Mouse (Mus musculus) brown adipose tissue, adult 24 weeks (tissue): Measurements from ENCODE around the gene Pcnx3. TPM values are rescaled to one million over a fixed set of nuclear protein-coding genes. Genes with fewer than 3 reads are reported as not detected.

ENCODE experiments used
- H3K27ac ChIP-seq: fragments of 200-500 bp; replicated peaks from 2 replicates; pipeline ENCODE4 v1.5.1; 2012; ENCODE audit warnings: low read depth, mild to moderate bottlenecking, low read length
- H3K4me1 ChIP-seq: fragments of 200-500 bp; 2 replicates; pipeline ENCODE4 v1.6.1; 2012; ENCODE audit warnings: low read length, mixed read lengths; ENCODE audit not compliant: control insufficient read depth, insufficient read depth, insufficient read length
- H3K4me3 ChIP-seq: fragments of 200-500 bp; 2 replicates; pipeline ENCODE4 v1.5.1; 2012; ENCODE audit warnings: low read depth, mild to moderate bottlenecking, low read length, moderate library complexity; ENCODE audit not compliant: insufficient read depth
- polyA plus RNA-seq: library from polyadenylated mRNA; stranded (reverse); fragments of >200 nt; gene quantifications from 2 replicates; pipeline ENCODE4 v1.2.4, GENCODE M21; 2012; ENCODE audit not compliant: missing spikeins, insufficient read depth, insufficient read length

Gene Pcnx3
- polyA plus RNA-seq, 1 experiment = 19.6 TPM

- Histone ChIP-seq H3K4me1 (peaks cover 10% of the 10 kb centered on the region; the same call in 1 of the 2 replicates), H3K4me3 (no peak overlapping the region), H3K27ac (no peak overlapping the region)
Measured at GRCm38 (mm10) chr19:5647791-5648190, 40.9 kb downstream of the Pcnx3 start.

GRCm38 (mm10) chr19:5646731-5647330 is 41.9 kb downstream of the Pcnx3 start:
- Histone ChIP-seq H3K4me1 (peaks cover 10% of the 10 kb centered on the region; the same call in 1 of the 2 replicates), H3K4me3 (no peak overlapping the region), H3K27ac (no peak overlapping the region)

GRCm38 (mm10) chr19:5645280-5645679 is 43.4 kb downstream of the Pcnx3 start:
- H3K4me1 ChIP-seq = peaks cover 10% of the 10 kb centered on the region; the same call in 1 of the 2 replicates
- no peak overlapping the region for H3K4me3 ChIP-seq
- H3K27ac ChIP-seq = no peak overlapping the region

GRCm38 (mm10) chr19:5641641-5642040 is 47.1 kb downstream of the Pcnx3 start:
- Histone ChIP-seq H3K4me3 (no peak overlapping the region), H3K27ac (no peak overlapping the region), H3K4me1 (0 out of 2 replicates have a peak, but pooled peaks cover 4% of the 10 kb centered on the region)

GRCm38 (mm10) chr19:5641021-5641420 is 47.7 kb downstream of the Pcnx3 start:
- no peak overlapping the region for H3K4me3 ChIP-seq
- H3K4me1 ChIP-seq = 0 out of 2 replicates have a peak, but pooled peaks cover 4% of the 10 kb centered on the region
- H3K27ac ChIP-seq = no peak overlapping the region

GRCm38 (mm10) chr19:5640339-5640738 is 48.4 kb downstream of the Pcnx3 start:
- H3K4me1 ChIP-seq = 0 out of 2 replicates have a peak, but pooled peaks cover 4% of the 10 kb centered on the region
- H3K4me3 ChIP-seq = no peak overlapping the region
- no peak overlapping the region for H3K27ac ChIP-seq

GRCm38 (mm10) chr19:5638416-5639005 is 50.2 kb downstream of the Pcnx3 start:
- Histone ChIP-seq H3K4me3 (peak overlapping the region; percentile 93), H3K4me1 (0 out of 2 replicates have a peak, but pooled peaks cover 4% of the 10 kb centered on the region), H3K27ac (peak overlapping the region; percentile 97)

- 0 out of 2 replicates have a peak, but pooled peaks cover 4% of the 10 kb centered on the region for H3K4me1 ChIP-seq
- peak within 1 kb of the TSS; percentile 97 for H3K27ac ChIP-seq
Measured at GRCm38 (mm10) chr19:5637069-5638047, 51.4 kb downstream of the Pcnx3 start, which contains the start of gene Rela. TSS of gene Rela (plus strand) at chr19:5637483.

GRCm38 (mm10) chr19:5636571-5637041 is 52.1 kb downstream of the Pcnx3 start:
- Histone ChIP-seq H3K4me1 (0 out of 2 replicates have a peak, but pooled peaks cover 4% of the 10 kb centered on the region), H3K4me3 (peak overlapping the region; percentile 93)

More at GRCm38 (mm10) chr19:5637069-5638047, 51.4 kb downstream of the Pcnx3 start, which contains the start of gene Rela:
- H3K4me3 ChIP-seq = peak within 1 kb of the TSS; percentile 93

GRCm38 (mm10) chr19:5636036-5636570 is 52.6 kb downstream of the Pcnx3 start:
- peak overlapping the region; percentile 97; the same call in 1 of the 2 replicates for H3K27ac ChIP-seq
- H3K4me3 ChIP-seq = no peak overlapping the region
- 0 out of 2 replicates have a peak, but pooled peaks cover 4% of the 10 kb centered on the region for H3K4me1 ChIP-seq

More at GRCm38 (mm10) chr19:5636571-5637041, 52.1 kb downstream of the Pcnx3 start:
- H3K27ac ChIP-seq = peak overlapping the region; percentile 97

GRCm38 (mm10) chr19:5632120-5632519 is 56.6 kb downstream of the Pcnx3 start:
- no peak overlapping the region for H3K27ac ChIP-seq
- H3K4me3 ChIP-seq = no peak overlapping the region
- H3K4me1 ChIP-seq = no peaks in the 10 kb centered on the region

GRCm38 (mm10) chr19:5629907-5630306 is 58.8 kb downstream of the Pcnx3 start:
- Histone ChIP-seq H3K4me3 (no peak overlapping the region), H3K4me1 (no peaks in the 10 kb centered on the region), H3K27ac (no peak overlapping the region)

GRCm38 (mm10) chr19:5625311-5625710 is 63.4 kb downstream of the Pcnx3 start:
- no peak overlapping the region for H3K4me3 ChIP-seq
- no peaks in the 10 kb centered on the region for H3K4me1 ChIP-seq
- no peak overlapping the region for H3K27ac ChIP-seq

- Histone ChIP-seq H3K4me1 (no peaks in the 10 kb centered on the region), H3K27ac (no peak overlapping the region), H3K4me3 (no peak overlapping the region)
Measured at GRCm38 (mm10) chr19:5621884-5622283, 66.8 kb downstream of the Pcnx3 start.
